Mouse (Mus musculus): ENCODE measurements at regions not wholly inside any gene's neighbourhood (a gene's known extent, or its start where the extent isn't known, plus 50 kb on each side); places are given as distances from the start of the nearest gene placed in this dataset.

GRCm38 (mm10) chr1:121842381-121843075 lies 274.7 kb upstream of the Ddx18 start:
- intact Hi-C loops (cut with DNase I): no loop called here
- DNase-seq (ENCODE audit: low spot score in 2 of 2): no peak

- intact Hi-C loops (cut with DNase I): no loop called here
- DNase-seq (ENCODE audit: low spot score in 2 of 2): no peak
Observed at GRCm38 (mm10) chr1:121833559-121833958, 265.8 kb upstream of the Ddx18 start.

GRCm38 (mm10) chr1:121830242-121830641 lies 262.5 kb upstream of the Ddx18 start:
- peak in 1 of 2 experiments; percentile 7 for DNase-seq (ENCODE audit: low spot score in 2 of 2)
- intact Hi-C loops (cut with DNase I): no loop called here

GRCm38 (mm10) chr1:121822950-121823349 lies 255.2 kb upstream of the Ddx18 start:
- intact Hi-C loops (cut with DNase I): no loop called here
- DNase-seq (ENCODE audit: low spot score in 2 of 2): no peak

GRCm38 (mm10) chr1:121803338-121803737 lies 235.5 kb upstream of the Ddx18 start:
- intact Hi-C loops (cut with DNase I): no loop called here
- DNase-seq (ENCODE audit: low spot score in 2 of 2): no peak

- intact Hi-C loops (cut with DNase I): no loop called here
Observed at GRCm38 (mm10) chr1:121802476-121802875, 234.7 kb upstream of the Ddx18 start.

GRCm38 (mm10) chr1:121798502-121798901 lies 230.7 kb upstream of the Ddx18 start:
- peak; percentile 11 to 50 for DNase-seq (ENCODE audit: low spot score in 2 of 2)
- intact Hi-C loops (cut with DNase I): no loop called here

More at GRCm38 (mm10) chr1:121802476-121802875, 234.7 kb upstream of the Ddx18 start:
- no peak for DNase-seq (ENCODE audit: low spot score in 2 of 2)

- intact Hi-C loops (cut with DNase I): no loop called here
- no peak for DNase-seq (ENCODE audit: low spot score in 2 of 2)
Observed at GRCm38 (mm10) chr1:121795024-121795786, 227.4 kb upstream of the Ddx18 start.

GRCm38 (mm10) chr1:121785631-121786030 lies 217.8 kb upstream of the Ddx18 start:
- peak; percentile 4 to 30 for DNase-seq (ENCODE audit: low spot score in 2 of 2)
- intact Hi-C loops (cut with DNase I): no loop called here

GRCm38 (mm10) chr1:121773988-121774387 lies 206.2 kb upstream of the Ddx18 start:
- intact Hi-C loops (cut with DNase I): no loop called here

GRCm38 (mm10) chr1:121771444-121771843 lies 203.7 kb upstream of the Ddx18 start:
- intact Hi-C loops (cut with DNase I): no loop called here
- no peak for DNase-seq (ENCODE audit: low spot score in 2 of 2)

More at GRCm38 (mm10) chr1:121773988-121774387, 206.2 kb upstream of the Ddx18 start:
- DNase-seq (ENCODE audit: low spot score in 2 of 2): no peak

GRCm38 (mm10) chr1:121770936-121771335 lies 203.1 kb upstream of the Ddx18 start:
- intact Hi-C loops (cut with DNase I): no loop called here
- no peak for DNase-seq (ENCODE audit: low spot score in 2 of 2)

- intact Hi-C loops (cut with DNase I): no loop called here
Observed at GRCm38 (mm10) chr1:121760086-121760485, 192.3 kb upstream of the Ddx18 start.

GRCm38 (mm10) chr1:121745181-121745580 lies 177.4 kb upstream of the Ddx18 start:
- DNase-seq (ENCODE audit: low spot score in 2 of 2): no peak
- intact Hi-C loops (cut with DNase I): no loop called here

More at GRCm38 (mm10) chr1:121760086-121760485, 192.3 kb upstream of the Ddx18 start:
- DNase-seq (ENCODE audit: low spot score in 2 of 2): no peak

GRCm38 (mm10) chr1:121735113-121735719 lies 167.4 kb upstream of the Ddx18 start:
- intact Hi-C loops (cut with DNase I): no loop called here
- no peak for DNase-seq (ENCODE audit: low spot score in 2 of 2)

- intact Hi-C loops (cut with DNase I): no loop called here
- no peak for DNase-seq (ENCODE audit: low spot score in 2 of 2)
Observed at GRCm38 (mm10) chr1:121734456-121735112, 166.8 kb upstream of the Ddx18 start.

- no peak for DNase-seq (ENCODE audit: low spot score in 2 of 2)
- intact Hi-C loops (cut with DNase I): no loop called here
Observed at GRCm38 (mm10) chr1:121709317-121709860, 141.6 kb upstream of the Ddx18 start.

GRCm38 (mm10) chr1:121708301-121708700 lies 140.5 kb upstream of the Ddx18 start:
- intact Hi-C loops (cut with DNase I): no loop called here
- peak in 1 of 2 experiments; percentile 11 for DNase-seq (ENCODE audit: low spot score in 2 of 2)

- DNase-seq (ENCODE audit: low spot score in 2 of 2): peak; percentile 17 to 63
- intact Hi-C loops (cut with DNase I): no loop called here
Observed at GRCm38 (mm10) chr1:121701826-121702225, 134.0 kb upstream of the Ddx18 start.

GRCm38 (mm10) chr1:121653901-121654300 lies 86.1 kb upstream of the Ddx18 start:
- intact Hi-C loops (cut with DNase I): no loop called here
- peak in 1 of 2 experiments; percentile 10 for DNase-seq (ENCODE audit: low spot score in 2 of 2)

Data from left cerebral cortex, postnatal 14 days (tissue).